Mouse (Mus musculus) CD4-positive naive resting alpha-beta T cell, adult 57 days (primary cell): ENCODE results near the gene Ccdc13. TPM values are rescaled to one million over a fixed set of nuclear protein-coding genes. Genes with fewer than 3 reads are reported as not detected.

Experiments used
- total RNA-seq: library from RNA; stranded (reverse); gene quantifications from one replicate; pipeline ENCODE4 v1.2.4, GENCODE M21; 2023

Gene Ccdc13
- total RNA-seq, result not detected

GRCm38 (mm10) chr9:121838829-121839621 is at the start of gene Ccdc13:
TSS of gene Ccdc13 (minus strand) at chr9:121839461.

GRCm38 (mm10) chr9:121858153-121858488 is 18.9 kb upstream of the Ccdc13 start, which contains the start of gene Higd1a:
TSS of gene Higd1a (minus strand) at chr9:121858362.

GRCm38 (mm10) chr9:121791757-121792521 is 47.3 kb downstream of the Ccdc13 start, which contains the start of gene Hhatl:
TSS of gene Hhatl (minus strand) at chr9:121792507.

GRCm38 (mm10) chr9:121777484-121778065 is 61.7 kb downstream of the Ccdc13 start, which contains the start of gene Klhl40:
TSS of gene Klhl40 (plus strand) at chr9:121777607.

GRCm38 (mm10) chr9:121759091-121760081 is 79.9 kb downstream of the Ccdc13 start, which contains the start of gene Zfp651:
TSS of gene Zfp651 (plus strand) at chr9:121759330.

Other genes starting within 250 kb of the Ccdc13 start
- gene Lyzl4, start 197.4 kb downstream of the Ccdc13 start, total RNA-seq, result not detected
- 123 TPM for gene Vipr1, start 196.7 kb downstream of the Ccdc13 start, total RNA-seq
- 41.9 TPM for gene Sec22c, start 134.0 kb downstream of the Ccdc13 start, total RNA-seq
- gene Ss18l2, start 129.1 kb downstream of the Ccdc13 start, total RNA-seq, result 14.6 TPM
- 246 TPM for gene Nktr, start 120.3 kb downstream of the Ccdc13 start, total RNA-seq
- gene Zfp651, start 80.1 kb downstream of the Ccdc13 start, total RNA-seq, result 1.3 TPM
- not detected for gene Klhl40, start 61.9 kb downstream of the Ccdc13 start, total RNA-seq
- not detected for gene Hhatl, start 47.0 kb downstream of the Ccdc13 start, total RNA-seq
- gene Higd1a, start 18.9 kb upstream of the Ccdc13 start, total RNA-seq, result 29.6 TPM
- gene Ackr2, start 58.9 kb upstream of the Ccdc13 start, total RNA-seq, result 1.4 TPM
- not detected for gene Cyp8b1, start 76.8 kb upstream of the Ccdc13 start, total RNA-seq
- gene Fam198a, start 111.5 kb upstream of the Ccdc13 start, total RNA-seq, result 0.18 TPM
- gene Pomgnt2, start 157.6 kb upstream of the Ccdc13 start, total RNA-seq, result 0.53 TPM